Mouse (Mus musculus): ENCODE measurements around the gene Pes1. TPM values are rescaled to one million over a fixed set of nuclear protein-coding genes. Genes with fewer than 3 reads are reported as not detected.
"Not testable (repeated sequence)": the region's sequence is repeated elsewhere in the genome, so short reads cannot be mapped to it uniquely, and the experiment has no call there.

Gene Pes1
- polyA plus RNA-seq, 1 experiment = 28.5 TPM

DNA sequence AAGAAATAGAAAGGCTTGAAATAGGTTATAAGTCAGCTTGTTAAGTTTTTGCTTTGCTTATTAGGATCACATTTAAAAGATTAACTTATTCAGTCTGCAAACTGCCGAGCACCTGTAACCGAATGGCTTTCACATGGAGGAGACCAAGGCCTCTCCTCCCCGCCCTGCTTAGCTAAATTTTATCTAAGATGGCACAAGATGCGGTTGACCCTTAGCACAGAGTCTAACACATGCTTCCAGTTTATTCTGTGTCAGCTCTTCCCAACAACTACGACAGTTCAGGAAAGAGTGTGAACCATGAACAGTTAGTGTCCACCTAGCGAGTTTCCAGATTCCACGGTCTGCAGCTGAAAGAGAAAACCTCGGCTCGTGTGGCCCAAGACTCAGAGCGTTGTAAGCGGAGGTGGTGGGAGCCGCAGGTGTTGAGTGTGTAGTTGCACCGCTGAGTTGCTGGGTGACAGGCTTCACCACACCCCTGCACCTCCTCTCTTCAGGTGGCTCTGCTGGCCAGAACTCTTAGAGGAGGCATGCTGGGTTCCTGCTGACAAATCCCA, 26.4 kb upstream of the Pes1 start:
- Histone ChIP-seq H3K36me3 (ENCODE audit: control insufficient read depth, insufficient read depth, low read length) (no peaks in the 10 kb centered on the region), H3K4me3 (ENCODE audit: control insufficient read depth, low read depth, low read length) (no peak overlapping the region), H3K27me3 (ENCODE audit: control insufficient read depth, insufficient read depth, low read length) (no peaks in the 10 kb centered on the region), H3K4me1 (ENCODE audit: control insufficient read depth, insufficient read depth, low read length) (no peaks in the 10 kb centered on the region), H3K27ac (ENCODE audit: control insufficient read depth, insufficient read depth, low read depth, low read length) (no peak overlapping the region)
- TF ChIP-seq CTCF (IDR thresholded peaks at IDR 0.05; ENCODE audit: control insufficient read depth, insufficient read depth, insufficient replicate concordance, low read depth, low read length) (no peak), POLR2A (IDR thresholded peaks at IDR 0.05; ENCODE audit: control insufficient read depth, low read depth, low read length) (no peak)

DNA sequence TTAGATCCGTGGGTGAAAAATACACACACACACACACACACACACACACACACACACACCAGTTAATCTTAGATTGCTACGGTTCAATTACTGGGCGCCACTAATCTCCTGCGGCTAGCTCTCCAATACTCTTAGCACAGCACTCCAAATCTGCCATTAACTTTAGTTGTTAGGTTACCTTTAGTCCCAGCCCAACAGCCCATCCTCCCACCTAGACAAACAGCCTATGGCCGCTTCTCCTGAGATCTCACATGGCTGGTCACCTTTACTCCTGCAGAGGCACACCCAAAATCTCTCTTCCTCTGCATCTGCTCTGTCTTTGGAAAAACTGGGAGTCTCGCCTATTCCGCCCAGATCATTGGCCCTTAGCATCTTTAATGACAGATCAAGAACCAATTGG, 22.4 kb upstream of the Pes1 start:
- Histone ChIP-seq H3K36me3 (ENCODE audit: control insufficient read depth, insufficient read depth, low read length) (no peaks in the 10 kb centered on the region), H3K4me1 (ENCODE audit: control insufficient read depth, insufficient read depth, low read length) (no peaks in the 10 kb centered on the region; the same call in 1 of the 2 replicates), H3K4me3 (ENCODE audit: control insufficient read depth, low read depth, low read length) (no peak overlapping the region), H3K27me3 (ENCODE audit: control insufficient read depth, insufficient read depth, low read length) (no peaks in the 10 kb centered on the region), H3K27ac (ENCODE audit: control insufficient read depth, insufficient read depth, low read depth, low read length) (no peak overlapping the region)
- TF ChIP-seq POLR2A (IDR thresholded peaks at IDR 0.05; ENCODE audit: control insufficient read depth, low read depth, low read length) = no peak
- TF ChIP-seq CTCF (IDR thresholded peaks at IDR 0.05; ENCODE audit: control insufficient read depth, insufficient read depth, insufficient replicate concordance, low read depth, low read length) = no peak

DNA sequence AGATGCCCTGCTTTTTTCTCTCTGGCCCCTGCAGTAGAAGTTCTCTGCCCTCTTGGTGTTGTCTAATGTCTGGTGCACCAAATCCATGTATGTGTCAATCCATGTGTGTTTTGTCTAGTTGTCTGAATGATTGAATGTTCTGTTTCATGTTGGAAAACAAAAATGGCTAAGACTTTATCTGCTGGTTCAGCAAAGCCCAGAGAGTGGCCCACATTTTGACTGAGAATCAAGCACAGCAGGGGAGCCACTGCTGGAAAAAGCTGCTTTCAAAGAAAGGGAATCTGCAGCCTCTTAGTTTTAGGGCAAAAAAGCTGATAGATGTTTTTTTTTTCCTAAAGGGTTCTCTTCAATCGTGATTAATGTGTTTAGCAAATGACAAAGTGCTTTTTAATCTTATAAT, 17.4 kb upstream of the Pes1 start:
- Histone ChIP-seq H3K36me3 (ENCODE audit: control insufficient read depth, insufficient read depth, low read length) (no peaks in the 10 kb centered on the region), H3K27ac (ENCODE audit: control insufficient read depth, insufficient read depth, low read depth, low read length) (no peak overlapping the region)
- TF ChIP-seq POLR2A (IDR thresholded peaks at IDR 0.05; ENCODE audit: control insufficient read depth, low read depth, low read length) = no peak
- TF ChIP-seq CTCF (IDR thresholded peaks at IDR 0.05; ENCODE audit: control insufficient read depth, insufficient read depth, insufficient replicate concordance, low read depth, low read length) = no peak

DNA sequence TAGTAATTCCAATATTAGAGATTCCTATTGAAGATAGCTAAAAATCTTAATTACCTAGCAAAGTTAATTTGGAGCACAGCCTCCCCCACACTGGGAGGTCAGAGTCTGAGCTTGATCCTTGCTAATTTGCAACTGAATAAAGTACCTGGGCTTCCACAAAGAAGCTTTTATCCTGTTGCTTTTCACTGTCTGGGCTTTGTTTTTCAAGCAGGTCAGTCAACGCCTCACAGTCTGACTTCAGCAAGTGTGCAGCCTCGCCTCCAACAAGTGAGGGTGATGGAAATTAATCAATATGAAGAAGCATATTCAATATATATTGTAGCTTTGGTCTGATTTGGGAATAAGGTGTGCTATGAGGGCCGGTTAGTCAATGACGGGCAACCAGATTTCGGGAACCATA, 8.9 kb upstream of the Pes1 start:
- not testable (repeated sequence) for H3K36me3 ChIP-seq (ENCODE audit: control insufficient read depth, insufficient read depth, low read length); H3K27me3 ChIP-seq (ENCODE audit: control insufficient read depth, insufficient read depth, low read length); H3K4me3 ChIP-seq (ENCODE audit: control insufficient read depth, low read depth, low read length); H3K27ac ChIP-seq (ENCODE audit: control insufficient read depth, insufficient read depth, low read depth, low read length); H3K4me1 ChIP-seq (ENCODE audit: control insufficient read depth, insufficient read depth, low read length)

More for the DNA sequence above, 17.4 kb upstream of the Pes1 start:
- no peaks in the 10 kb centered on the region for H3K27me3 ChIP-seq (ENCODE audit: control insufficient read depth, insufficient read depth, low read length)
- no peak overlapping the region for H3K4me3 ChIP-seq (ENCODE audit: control insufficient read depth, low read depth, low read length)
- H3K4me1 ChIP-seq (ENCODE audit: control insufficient read depth, insufficient read depth, low read length) = no peaks in the 10 kb centered on the region; the same call in 1 of the 2 replicates

DNA sequence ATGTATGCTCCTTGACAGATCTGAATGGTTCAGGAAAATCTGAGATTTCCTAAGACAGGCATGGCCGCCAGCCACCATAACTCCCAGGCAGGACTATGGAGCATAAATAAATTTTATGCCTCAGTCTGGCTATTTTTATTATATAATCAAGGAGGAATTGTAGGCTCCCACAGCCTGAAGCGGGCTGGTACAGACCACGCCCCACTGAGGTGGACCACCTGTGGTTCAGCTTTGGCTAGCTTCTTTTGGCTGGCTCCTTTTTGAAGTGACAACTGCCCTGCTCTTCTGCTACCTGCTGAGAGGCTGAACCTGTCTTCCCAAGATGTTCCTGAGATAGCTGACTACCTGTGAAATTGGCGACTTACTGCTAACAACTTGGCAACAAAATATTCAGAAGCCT, 8.4 kb upstream of the Pes1 start:
- H3K36me3 ChIP-seq (ENCODE audit: control insufficient read depth, insufficient read depth, low read length); H3K4me1 ChIP-seq (ENCODE audit: control insufficient read depth, insufficient read depth, low read length); H3K27ac ChIP-seq (ENCODE audit: control insufficient read depth, insufficient read depth, low read depth, low read length); H3K27me3 ChIP-seq (ENCODE audit: control insufficient read depth, insufficient read depth, low read length); H3K4me3 ChIP-seq (ENCODE audit: control insufficient read depth, low read depth, low read length): not testable (repeated sequence)

DNA sequence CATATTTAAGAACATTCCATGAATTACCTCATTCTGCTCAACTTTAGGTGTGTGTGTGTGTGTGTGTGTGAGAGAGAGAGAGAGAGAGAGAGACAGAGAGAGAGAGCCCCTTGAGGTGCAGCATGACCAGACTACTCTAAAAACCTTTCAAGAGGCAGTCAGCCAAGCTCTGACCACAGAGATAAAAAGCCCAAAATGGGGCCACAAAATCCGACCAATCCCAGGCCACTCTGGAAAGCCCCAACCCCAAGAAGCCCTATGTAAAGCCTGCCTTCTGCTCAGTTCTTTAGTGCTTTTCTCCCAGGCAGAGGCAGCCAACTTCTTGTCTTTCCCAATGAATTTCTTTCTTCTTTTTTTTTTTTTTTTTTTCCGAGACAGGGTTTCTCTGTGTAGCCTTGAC, 2.9 kb upstream of the Pes1 start:
- TF ChIP-seq POLR2A (IDR thresholded peaks at IDR 0.05; ENCODE audit: control insufficient read depth, low read depth, low read length) = no peak
- Histone ChIP-seq H3K4me1 (ENCODE audit: control insufficient read depth, insufficient read depth, low read length) (peaks cover 3% of the 10 kb centered on the region; the same call in 1 of the 2 replicates), H3K36me3 (ENCODE audit: control insufficient read depth, insufficient read depth, low read length) (no peaks in the 10 kb centered on the region), H3K27ac (ENCODE audit: control insufficient read depth, insufficient read depth, low read depth, low read length) (no peak overlapping the region), H3K27me3 (ENCODE audit: control insufficient read depth, insufficient read depth, low read length) (no peaks in the 10 kb centered on the region), H3K4me3 (ENCODE audit: control insufficient read depth, low read depth, low read length) (no peak overlapping the region)

DNA sequence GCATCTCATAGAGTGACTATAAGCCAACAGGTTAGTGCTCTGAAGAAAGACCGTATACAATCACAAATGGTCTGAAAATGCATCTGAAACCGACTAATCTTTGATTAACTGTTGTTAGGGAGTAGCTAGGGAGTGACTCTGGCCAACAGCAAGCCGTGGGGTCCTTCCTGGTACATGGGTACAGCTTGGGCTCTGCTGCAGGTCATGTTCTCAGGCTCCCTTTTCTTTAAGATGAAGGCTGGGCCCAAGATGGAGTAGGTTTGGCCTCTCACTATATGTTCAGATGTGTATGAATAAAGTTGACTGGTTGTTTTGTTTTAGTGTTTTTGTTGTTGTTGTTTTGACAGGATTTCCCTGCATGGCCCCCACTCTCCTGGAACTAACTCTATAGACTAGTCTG, 2.0 kb upstream of the Pes1 start:
- H3K4me1 ChIP-seq (ENCODE audit: control insufficient read depth, insufficient read depth, low read length) = peaks cover 3% of the 10 kb centered on the region; the same call in 1 of the 2 replicates
- H3K36me3 ChIP-seq (ENCODE audit: control insufficient read depth, insufficient read depth, low read length) = no peaks in the 10 kb centered on the region
- no peak for TF ChIP-seq CTCF (IDR thresholded peaks at IDR 0.05; ENCODE audit: control insufficient read depth, insufficient read depth, insufficient replicate concordance, low read depth, low read length)
- TF ChIP-seq POLR2A (IDR thresholded peaks at IDR 0.05; ENCODE audit: control insufficient read depth, low read depth, low read length) = no peak
- H3K27ac ChIP-seq (ENCODE audit: control insufficient read depth, insufficient read depth, low read depth, low read length) = no peak overlapping the region
- no peaks in the 10 kb centered on the region for H3K27me3 ChIP-seq (ENCODE audit: control insufficient read depth, insufficient read depth, low read length)
- H3K4me3 ChIP-seq (ENCODE audit: control insufficient read depth, low read depth, low read length) = no peak overlapping the region

DNA sequence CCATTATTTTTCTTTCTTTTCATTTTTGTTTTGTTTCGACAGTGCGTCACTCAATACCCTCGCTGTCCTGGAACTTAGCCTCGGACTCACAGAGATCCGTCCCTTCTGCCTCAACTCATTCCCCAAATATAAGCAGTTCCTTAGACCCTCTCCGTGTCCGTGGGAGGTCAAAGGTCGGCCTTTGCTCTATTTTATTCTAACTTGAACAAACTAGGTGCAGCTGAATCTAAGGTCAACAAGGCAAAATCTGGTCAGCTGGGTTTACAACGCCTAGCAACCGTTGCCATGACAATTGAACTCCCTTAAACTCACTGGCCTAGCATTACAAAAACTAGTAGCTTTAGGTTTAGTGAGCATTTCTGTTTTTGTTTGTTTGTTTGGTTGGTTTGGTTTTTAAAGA, 620 bp upstream of the Pes1 start:
- Histone ChIP-seq H3K4me3 (ENCODE audit: control insufficient read depth, low read depth, low read length) (peak overlapping the region; percentile 96), H3K4me1 (ENCODE audit: control insufficient read depth, insufficient read depth, low read length) (peaks cover 3% of the 10 kb centered on the region; the same call in 1 of the 2 replicates), H3K36me3 (ENCODE audit: control insufficient read depth, insufficient read depth, low read length) (peaks cover under 1% of the 10 kb centered on the region; the same call in 1 of the 2 replicates), H3K27me3 (ENCODE audit: control insufficient read depth, insufficient read depth, low read length) (no peaks in the 10 kb centered on the region), H3K27ac (ENCODE audit: control insufficient read depth, insufficient read depth, low read depth, low read length) (peak overlapping the region; percentile 89)
- TF ChIP-seq CTCF (IDR thresholded peaks at IDR 0.05; ENCODE audit: control insufficient read depth, insufficient read depth, insufficient replicate concordance, low read depth, low read length) (no peak), POLR2A (IDR thresholded peaks at IDR 0.05; ENCODE audit: control insufficient read depth, low read depth, low read length) (no peak)

Data from testis, adult 2 months (tissue).